Mouse (Mus musculus): ENCODE measurements at regions not wholly inside any gene's neighbourhood (a gene's known extent, or its start where the extent isn't known, plus 50 kb on each side); places are given as distances from the start of the nearest gene placed in this dataset.

DNA sequence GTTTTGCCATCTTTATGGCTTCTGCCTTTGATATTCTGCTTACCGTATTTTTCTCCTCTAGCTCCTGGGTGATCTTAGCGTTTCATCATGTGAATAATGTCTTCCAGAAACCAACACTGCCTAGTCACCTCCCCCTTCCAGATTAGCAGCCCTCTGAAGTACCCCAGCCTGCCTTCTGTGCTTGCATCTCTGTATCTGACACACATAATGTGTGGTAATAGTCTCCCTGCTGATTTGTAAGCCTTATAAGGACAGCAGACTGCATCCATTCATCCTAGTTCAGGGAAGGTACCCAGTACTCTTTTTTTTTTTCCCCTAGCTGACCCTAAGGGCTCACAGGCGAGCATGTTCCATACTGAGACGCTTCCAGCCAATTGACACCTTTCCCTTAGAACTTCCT, 409.2 kb upstream of the Prickle1 start:
- TF ChIP-seq CTCF (IDR thresholded peaks at IDR 0.05; ENCODE audit: low read depth, low read length) (no peak), EP300 (IDR thresholded peaks at IDR 0.05; ENCODE audit: insufficient read depth, low read depth, low read length) (no peak)
